Mouse (Mus musculus) midbrain, postnatal 0 days (tissue): ENCODE results near the gene Cdkn1b. TPM values are rescaled to one million over a fixed set of nuclear protein-coding genes. Genes with fewer than 3 reads are reported as not detected.

Experiments used
- ATAC-seq: fragments of 200-750 bp; cut with Nextera tagmentation; 2 replicates; pipeline ENCODE4 v1.8.0; 2017; ENCODE audit warnings: moderate number of reproducible peaks, mild to moderate bottlenecking, moderate TSS enrichment, moderate library complexity; ENCODE audit not compliant: low FRiP score
- DNase-seq: peaks from one replicate; pipeline ENCODE4 v3.0.0-alpha.2; 2015; ENCODE audit warnings: low spot score
- H3K27ac ChIP-seq: fragments of 300-500 bp; sonication (generic); 2 replicates; pipeline ENCODE4 v1.5.1; 2014; ENCODE audit warnings: low read depth, mild to moderate bottlenecking, low read length, mixed read lengths
- H3K27me3 ChIP-seq: fragments of 300-500 bp; sonication (generic); 2 replicates; pipeline ENCODE4 v1.6.1; 2014; ENCODE audit warnings: low read length, control low read depth, mixed read lengths; ENCODE audit not compliant: insufficient read depth
- H3K36me3 ChIP-seq: fragments of 300-500 bp; sonication (generic); 2 replicates; pipeline ENCODE4 v1.6.1; 2014; ENCODE audit warnings: low read length, control low read depth, mixed read lengths; ENCODE audit not compliant: insufficient read depth
- H3K4me1 ChIP-seq: fragments of 300-500 bp; sonication (generic); 2 replicates; pipeline ENCODE4 v1.6.1; 2014; ENCODE audit warnings: mild to moderate bottlenecking, control low read depth, antibody characterized with exemption, low read length, mixed read lengths; ENCODE audit not compliant: insufficient read depth
- H3K4me2 ChIP-seq: fragments of 300-500 bp; sonication (generic); 2 replicates; pipeline ENCODE4 v1.6.1; 2014; ENCODE audit warnings: low read depth, mild to moderate bottlenecking, low read length, mixed read lengths; ENCODE audit not compliant: poor library complexity, severe bottlenecking
- H3K4me3 ChIP-seq: fragments of 300-500 bp; sonication (generic); 2 replicates; pipeline ENCODE4 v1.5.1; 2014; ENCODE audit warnings: low read depth, mild to moderate bottlenecking, low read length, moderate library complexity
- H3K9ac ChIP-seq: fragments of 300-500 bp; sonication (generic); replicated peaks from 2 replicates; pipeline ENCODE4 v1.6.1; 2014; ENCODE audit warnings: mild to moderate bottlenecking, low read length, moderate library complexity, mixed read lengths; ENCODE audit not compliant: poor library complexity, severe bottlenecking
- H3K9me3 ChIP-seq: fragments of 300-500 bp; sonication (generic); 2 replicates; pipeline ENCODE4 v1.6.1; 2016; ENCODE audit warnings: low read length, control low read depth
- CTCF ChIP-seq: IDR thresholded peaks from 2 replicates; pipeline ENCODE4 v1.5.1; 2016; ENCODE audit warnings: antibody characterized with exemption, mild to moderate bottlenecking
- WGBS: fragments of 180-500 bp; shearing (Covaris S2); extraction: QIAGEN DNeasy Blood & Tissue Kit; methylation state at CpG from one replicate; pipeline ENCODE4 v1.1.7; 2014; 5-methylcytosine and 5-hydroxymethylcytosine counted together
- polyA plus RNA-seq: library from polyadenylated mRNA; unstranded; fragments of >200 nt; fragmentation: Nextera tagmentation; extraction: Ambion mirVana; gene quantifications from 2 replicates; pipeline ENCODE4 v1.2.1, GENCODE M21; 2015
- total RNA-seq: library from RNA; depleted of rRNA; stranded (reverse); fragments of >200 nt; gene quantifications from 2 replicates; pipeline ENCODE4 v1.2.3, GENCODE M21; 2014

The Cdkn1b gene
- total and polyA plus RNA-seq, 2 experiments from 2014 or later: 25.6 to 58.8 TPM

DNA sequence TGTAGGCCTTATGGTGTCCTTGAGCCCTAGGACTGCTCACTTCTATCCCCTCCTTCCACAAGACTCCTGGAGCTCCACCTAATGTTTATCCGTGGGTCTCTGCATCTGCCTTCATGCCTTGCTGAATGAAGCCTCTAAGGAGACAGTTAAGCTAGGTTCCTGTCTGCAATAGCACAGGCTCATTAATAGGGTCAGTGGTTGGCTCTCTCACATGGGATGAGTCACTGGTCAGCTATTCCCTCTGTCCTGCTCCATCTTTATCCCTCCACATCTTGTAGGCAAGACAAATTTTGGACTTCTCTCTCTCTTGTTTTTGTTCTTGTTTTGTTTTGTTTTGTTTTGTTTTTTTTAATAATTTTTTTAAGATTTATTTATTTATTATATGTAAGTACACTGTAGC lies 14.4 kb upstream of the Cdkn1b start:
- ATAC-seq (no peak), DNase-seq (no peak)
- Histone ChIP-seq H3K4me1 (no peaks in the 10 kb centered on the region), H3K9me3 (no peaks in the 10 kb centered on the region), H3K4me3 (no peak overlapping the region), H3K27ac (no peak overlapping the region), H3K4me2 (no peak overlapping the region), H3K27me3 (no peaks in the 10 kb centered on the region), H3K36me3 (no peaks in the 10 kb centered on the region), H3K9ac (no peak overlapping the region)
- TF ChIP-seq CTCF: no peak
- 91% methylated on average over 1 of the region's 1 CpGs for WGBS

GRCm38 (mm10) chr6:134914523-134914922 lies 5.7 kb upstream of the Cdkn1b start:
- no peaks in the 10 kb centered on the region for H3K36me3 ChIP-seq
- H3K27ac ChIP-seq: no peak overlapping the region
- ATAC-seq: no peak
- no peak overlapping the region for H3K4me3 ChIP-seq
- no peak for DNase-seq
- no peaks in the 10 kb centered on the region for H3K9me3 ChIP-seq
- no peaks in the 10 kb centered on the region for H3K27me3 ChIP-seq
- no peak overlapping the region for H3K9ac ChIP-seq
- no peaks in the 10 kb centered on the region for H3K4me1 ChIP-seq
- TF ChIP-seq CTCF: no peak
- no peak overlapping the region for H3K4me2 ChIP-seq
- WGBS: 94% methylated on average over 5 of the region's 5 CpGs

GRCm38 (mm10) chr6:134916641-134917040 lies 3.6 kb upstream of the Cdkn1b start:
- Histone ChIP-seq H3K9me3 (no peaks in the 10 kb centered on the region), H3K36me3 (no peaks in the 10 kb centered on the region), H3K4me2 (peak overlapping the region; percentile 48), H3K27me3 (no peaks in the 10 kb centered on the region), H3K9ac (no peak overlapping the region), H3K4me3 (peak overlapping the region; percentile 26), H3K27ac (no peak overlapping the region), H3K4me1 (no peaks in the 10 kb centered on the region)
- no peak for TF ChIP-seq CTCF
- DNase-seq (no peak), ATAC-seq (no peak)
- under 1% methylated on average over 11 of the region's 11 CpGs for WGBS

- ATAC-seq (no peak), DNase-seq (peak; percentile 66)
- no peaks in the 10 kb centered on the region for H3K36me3 ChIP-seq
- H3K9ac ChIP-seq: no peak overlapping the region
- H3K4me3 ChIP-seq: peak overlapping the region; percentile 26
- no peak for TF ChIP-seq CTCF
- H3K4me1 ChIP-seq: no peaks in the 10 kb centered on the region
- H3K27ac ChIP-seq: no peak overlapping the region
- no peaks in the 10 kb centered on the region for H3K9me3 ChIP-seq
- no peaks in the 10 kb centered on the region for H3K27me3 ChIP-seq
- under 1% methylated on average over 11 of the region's 11 CpGs for WGBS
- peak overlapping the region; percentile 48 for H3K4me2 ChIP-seq
Observed at GRCm38 (mm10) chr6:134917087-134917486, 3.1 kb upstream of the Cdkn1b start.

- Histone ChIP-seq H3K9me3 (no peaks in the 10 kb centered on the region), H3K4me3 (no peak overlapping the region), H3K4me1 (no peaks in the 10 kb centered on the region), H3K36me3 (no peaks in the 10 kb centered on the region), H3K27me3 (no peaks in the 10 kb centered on the region), H3K4me2 (no peak overlapping the region), H3K9ac (no peak overlapping the region), H3K27ac (no peak overlapping the region)
- ATAC-seq (no peak), DNase-seq (no peak)
- WGBS: 89% methylated on average over 10 of the region's 10 CpGs
- no peak for TF ChIP-seq CTCF
Observed at GRCm38 (mm10) chr6:134918769-134919168, 1.4 kb upstream of the Cdkn1b start.

DNA sequence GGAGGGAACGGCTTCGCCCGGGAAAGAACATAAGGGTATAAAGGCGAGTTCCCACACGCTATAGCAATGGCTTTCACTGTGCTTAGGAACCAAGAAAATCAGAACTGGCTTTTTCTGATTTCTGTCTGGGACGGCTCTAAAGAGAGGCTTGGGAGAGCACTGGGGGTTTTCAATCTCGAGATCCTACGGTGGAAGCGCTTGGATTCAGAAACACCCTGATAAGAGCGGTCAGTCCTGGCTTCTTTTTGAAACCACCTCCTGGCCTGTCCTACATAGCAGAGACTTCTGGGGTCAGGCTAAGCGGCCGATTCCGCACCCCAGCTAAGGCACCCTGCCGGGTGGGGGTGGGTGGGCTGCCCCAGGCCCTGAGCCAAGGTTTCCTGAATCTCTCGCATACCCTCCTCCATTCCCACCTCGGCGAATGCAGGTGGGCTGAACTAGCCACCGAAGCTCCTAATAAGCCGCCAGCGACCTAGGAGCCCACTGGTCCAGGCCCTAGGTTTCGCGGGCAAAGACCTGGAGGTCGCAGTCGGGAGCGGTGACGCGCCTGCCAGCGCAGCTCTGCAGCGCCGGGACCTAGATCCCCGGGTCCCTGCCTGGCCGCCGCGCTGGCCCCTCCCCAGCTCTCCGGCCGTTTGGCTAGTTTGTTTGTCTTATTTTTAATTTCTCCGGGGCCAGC lies 551 bp upstream of the Cdkn1b start:
- WGBS: 3% methylated on average over 37 of the region's 37 CpGs
- DNase-seq (no peak), ATAC-seq (peak; percentile 71; the same call in 1 of the 2 replicates)
- H3K9me3 ChIP-seq: no peaks in the 10 kb centered on the region
- peak overlapping the region; percentile 96 for H3K4me2 ChIP-seq
- no peak for TF ChIP-seq CTCF
- H3K4me1 ChIP-seq: no peaks in the 10 kb centered on the region
- no peaks in the 10 kb centered on the region for H3K36me3 ChIP-seq
- H3K4me3 ChIP-seq: peak overlapping the region; percentile 80
- peak overlapping the region; percentile 92 for H3K27ac ChIP-seq
- H3K27me3 ChIP-seq: no peaks in the 10 kb centered on the region
- peak overlapping the region; percentile 79 for H3K9ac ChIP-seq
